Mouse (Mus musculus) lung, adult 2 months (tissue): ENCODE measurements at regions not wholly inside any gene's neighbourhood (a gene's known extent, or its start where the extent isn't known, plus 50 kb on each side); places are given as distances from the start of the nearest gene placed in this dataset.

Experiments
- CTCF ChIP-seq: fragments of 200-500 bp; IDR thresholded peaks from 2 replicates; pipeline ENCODE4 v1.5.1; 2011; ENCODE audit warnings: mild to moderate bottlenecking, low read length, control low read depth; ENCODE audit not compliant: insufficient read depth
- POLR2A ChIP-seq: fragments of 200-500 bp; IDR thresholded peaks from 2 replicates; pipeline ENCODE4 v1.6.1; 2011; ENCODE audit warnings: low read depth, mild to moderate bottlenecking, control low read depth, low read length, borderline replicate concordance; ENCODE audit errors: extremely low read depth

GRCm38 (mm10) chr15:50449604-50450003, 3435.1 kb upstream of the Gm7489 start:
- TF ChIP-seq POLR2A = no peak
- TF ChIP-seq CTCF = no peak
